Comparison of ENCODE assay signal across 8 mouse cellular contexts in genomic region chr2:166996533-166996894, GRCm38 (mm10). TPM values are rescaled to one million over a fixed set of nuclear protein-coding genes. Genes with fewer than 3 reads are reported as not detected.
DNase-seq lines count a peak whose midpoint lies in the region; ATAC-seq and TF ChIP-seq lines count a peak whose summit lies in the region.

No protein-coding gene starts in this region.

- TF ChIP-seq CTCF in layer of hippocampus, adult 2 months (conservative IDR thresholded peaks at IDR 0.05), result no peak

- peak overlapping the region; percentile 98 for H3K27ac ChIP-seq in layer of hippocampus, adult 2 months
- no peak overlapping the region for H3K27ac ChIP-seq in embryonic facial prominence, embryonic 11.5 days (replicated peaks; ENCODE audit: low read depth, low read length)
- peak overlapping the region; percentile 65 for H3K27ac ChIP-seq in intestine, embryonic 14.5 days (ENCODE audit: low read depth)
- H3K27ac ChIP-seq in neural tube, embryonic 12.5 days, result no peak overlapping the region

- WGBS in embryonic facial prominence, embryonic 11.5 days, result 44% methylated on average over 8 of the region's 8 CpGs
- 35% methylated on average over 8 of the region's 8 CpGs for WGBS in intestine, embryonic 14.5 days
- 48% methylated on average over 8 of the region's 8 CpGs for WGBS in neural tube, embryonic 12.5 days

- H3K4me1 ChIP-seq in embryonic facial prominence, embryonic 11.5 days (ENCODE audit: control insufficient read depth, insufficient read depth, low read length), result no peaks in the 10 kb centered on the region
- peaks cover 32% of the 10 kb centered on the region for H3K4me1 ChIP-seq in intestine, embryonic 14.5 days (replicated peaks; ENCODE audit: control insufficient read depth, insufficient read depth, low read length)
- peaks cover 30% of the 10 kb centered on the region for H3K4me1 ChIP-seq in neural tube, embryonic 12.5 days

- no peak for DNase-seq in layer of hippocampus, adult 2 months (ENCODE audit: low spot score in 2 of 2)
- DNase-seq in layer of hippocampus, adult 9-11 months, result no peak
- no peak for DNase-seq in embryonic facial prominence, embryonic 11.5 days (ENCODE audit: low spot score)
- DNase-seq in intestine, embryonic 14.5 days (ENCODE audit: low spot score), result no peak
- no peak for DNase-seq in gastrocnemius, postnatal 4 days (ENCODE audit: low spot score in 2 of 2)
- no peak for DNase-seq in natural killer cell, adult 2 months (ENCODE audit: low spot score in 2 of 2)
- no peak for DNase-seq in left cerebral cortex, adult 11 months (ENCODE audit: low spot score)

- H3K4me3 ChIP-seq in layer of hippocampus, adult 2 months, result peak overlapping the region; percentile 82
- H3K4me3 ChIP-seq in embryonic facial prominence, embryonic 11.5 days (ENCODE audit: low read depth, low read length), result peak overlapping the region; percentile 97; the same call in 1 of the 2 replicates
- peak overlapping the region; percentile 96 for H3K4me3 ChIP-seq in intestine, embryonic 14.5 days (ENCODE audit: low read depth, low read length)
- peak overlapping the region; percentile 99 for H3K4me3 ChIP-seq in neural tube, embryonic 12.5 days

- H3K36me3 ChIP-seq in embryonic facial prominence, embryonic 11.5 days (replicated peaks; ENCODE audit: control insufficient read depth, insufficient read depth, low read depth, low read length), result no peaks in the 10 kb centered on the region
- no peaks in the 10 kb centered on the region for H3K36me3 ChIP-seq in intestine, embryonic 14.5 days (ENCODE audit: control insufficient read depth, insufficient read depth, low read length)
- no peaks in the 10 kb centered on the region for H3K36me3 ChIP-seq in neural tube, embryonic 12.5 days

- no peaks in the 10 kb centered on the region for H3K9me3 ChIP-seq in embryonic facial prominence, embryonic 11.5 days (replicated peaks; ENCODE audit: control insufficient read depth, low read length)
- no peaks in the 10 kb centered on the region for H3K9me3 ChIP-seq in intestine, embryonic 14.5 days (ENCODE audit: control insufficient read depth, low read length)
- no peaks in the 10 kb centered on the region for H3K9me3 ChIP-seq in neural tube, embryonic 12.5 days

- peak; percentile 5; the same call in 1 of the 2 replicates for ATAC-seq in embryonic facial prominence, embryonic 11.5 days (replicated peaks; ENCODE audit: insufficient number of reproducible peaks, low FRiP score, low TSS enrichment, low read depth)
- ATAC-seq in intestine, embryonic 14.5 days (replicated peaks; ENCODE audit: low FRiP score, low TSS enrichment, low read depth), result peak; percentile 7; the same call in 1 of the 2 replicates
- ATAC-seq in neural tube, embryonic 12.5 days (ENCODE audit: low FRiP score, low read depth), result peak; percentile 13; the same call in 1 of the 2 replicates

- peak overlapping the region; percentile 64 for H3K9ac ChIP-seq in embryonic facial prominence, embryonic 11.5 days (replicated peaks; ENCODE audit: low read length)
- H3K9ac ChIP-seq in intestine, embryonic 14.5 days (ENCODE audit: low read length), result peak overlapping the region; percentile 61
- H3K9ac ChIP-seq in neural tube, embryonic 12.5 days, result peak overlapping the region; percentile 57

- H3K4me2 ChIP-seq in embryonic facial prominence, embryonic 11.5 days (ENCODE audit: low read depth, low read length), result peak overlapping the region; percentile 19
- H3K4me2 ChIP-seq in intestine, embryonic 14.5 days (ENCODE audit: low read length), result peak overlapping the region; percentile 50
- H3K4me2 ChIP-seq in neural tube, embryonic 12.5 days (replicated peaks), result peak overlapping the region; percentile 79

- no peaks in the 10 kb centered on the region for H3K27me3 ChIP-seq in embryonic facial prominence, embryonic 11.5 days (ENCODE audit: control insufficient read depth, insufficient read depth, low read length)
- no peaks in the 10 kb centered on the region for H3K27me3 ChIP-seq in intestine, embryonic 14.5 days (replicated peaks; ENCODE audit: control insufficient read depth, insufficient read depth, low read length)
- H3K27me3 ChIP-seq in neural tube, embryonic 12.5 days (replicated peaks), result no peaks in the 10 kb centered on the region

RNA-seq across cellular contexts. Expression of gene Stau1, which starts 0.4 kb away (rescaled TPM):
- total RNA-seq in layer of hippocampus, adult 2 months (2021), result 10 to 100 TPM; 64.3 to 66.4 TPM
- 91.5 and 96.3 TPM in 2 replicates for polyA plus RNA-seq in embryonic facial prominence, embryonic 11.5 days (2014; fragmentation: Nextera tagmentation; extraction: Ambion mirVana)
- polyA plus RNA-seq in intestine, embryonic 14.5 days (2014; fragmentation: Nextera tagmentation; extraction: Ambion mirVana), result 68.8 and 77.3 TPM in 2 replicates
- polyA plus RNA-seq in neural tube, embryonic 12.5 days (2016; fragmentation: Nextera tagmentation; extraction: Ambion mirVana), result 118 TPM in 2 replicates
- 10 to 100 TPM; 63.1 to 64.5 TPM for total RNA-seq in gastrocnemius, postnatal 4 days (2021)

RNA-seq across cellular contexts. Expression of gene Ddx27, which starts 18.5 kb away (rescaled TPM):
- total RNA-seq in layer of hippocampus, adult 2 months (2021), result 10 to 100 TPM; 32.8 to 37.5 TPM
- polyA plus RNA-seq in embryonic facial prominence, embryonic 11.5 days (2014; fragmentation: Nextera tagmentation; extraction: Ambion mirVana), result 41.4 and 42.6 TPM in 2 replicates
- polyA plus RNA-seq in intestine, embryonic 14.5 days (2014; fragmentation: Nextera tagmentation; extraction: Ambion mirVana), result 47.0 and 50.9 TPM in 2 replicates
- polyA plus RNA-seq in neural tube, embryonic 12.5 days (2016; fragmentation: Nextera tagmentation; extraction: Ambion mirVana), result 43.8 and 44.5 TPM in 2 replicates
- total RNA-seq in gastrocnemius, postnatal 4 days (2021), result 10 to 100 TPM; 19.1 to 22.9 TPM

Comparison
In these comparisons a context has a peak if more than half of its experiments do, and no peak if none do; other contexts are left out.
1. H3K27ac ChIP-seq: peak in layer of hippocampus, adult 2 months (single experiment) and intestine, embryonic 14.5 days (single experiment); none in embryonic facial prominence, embryonic 11.5 days (single experiment) and neural tube, embryonic 12.5 days (single experiment).
2. H3K4me2 ChIP-seq: peak in every context shown above with its lines; median percentile 79 in neural tube, embryonic 12.5 days; 50 in intestine, embryonic 14.5 days; 19 in embryonic facial prominence, embryonic 11.5 days.
3. Peak in every context shown above with its lines, with median percentiles within 50 percentile points of each other: H3K4me3 ChIP-seq, ATAC-seq and H3K9ac ChIP-seq.